Mouse (Mus musculus): ENCODE data around the gene Arsb.

Gene Arsb

DNA sequence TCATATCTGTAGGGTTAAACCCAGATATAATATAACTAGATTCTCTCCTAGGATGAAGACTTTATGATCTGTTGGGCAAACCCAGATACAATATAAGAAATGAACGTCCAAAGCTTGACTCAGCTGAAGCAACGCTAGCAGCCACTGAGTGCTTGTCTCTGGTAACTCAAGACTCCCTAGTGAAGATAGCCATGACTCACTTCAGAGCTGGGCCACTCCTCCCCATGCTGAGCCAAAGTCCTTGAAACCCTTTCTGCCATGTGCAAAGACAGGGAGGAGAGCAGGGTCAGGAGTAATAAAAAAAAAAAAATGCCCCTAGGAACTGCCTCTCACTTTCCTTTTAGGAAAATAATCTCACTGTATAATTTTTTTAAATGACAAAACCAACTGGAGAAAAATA is 68.7 kb downstream of the Arsb start:
- in situ Hi-C loops (cut with MseI, MboI), result no loop called here

DNA sequence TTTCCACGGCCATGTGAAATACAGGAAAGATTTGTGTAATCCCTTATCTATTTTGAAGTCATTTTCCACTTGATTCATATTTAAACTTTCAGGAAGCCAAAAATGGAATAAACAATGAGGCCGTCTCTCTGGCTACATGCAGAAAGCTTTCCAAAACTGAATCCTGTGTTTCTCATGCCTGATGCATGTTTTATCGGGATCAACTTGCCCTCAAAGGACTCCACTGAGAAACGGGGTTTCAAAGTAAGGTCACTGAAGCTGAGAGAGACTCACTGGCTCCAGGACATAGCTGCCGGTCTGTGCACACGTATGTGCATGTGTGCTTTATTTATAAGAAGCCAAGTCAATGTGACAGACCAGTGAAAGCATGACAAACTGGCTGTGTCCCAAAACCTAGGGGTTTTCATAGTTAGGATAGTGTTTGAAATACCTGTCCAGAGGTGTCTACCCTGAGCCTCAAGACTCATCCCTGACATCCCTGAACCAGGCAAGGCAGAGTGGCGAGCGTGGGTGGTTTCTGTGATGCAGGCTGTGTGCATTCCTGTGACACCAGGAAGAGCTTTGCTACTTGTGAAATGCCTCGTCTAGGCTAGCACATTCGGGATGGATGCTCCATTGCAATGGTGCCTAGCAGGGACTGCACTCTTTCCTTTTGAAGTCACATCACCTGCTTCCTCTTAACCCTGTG is 75.5 kb downstream of the Arsb start:
- in situ Hi-C loops (cut with MseI, MboI), result no loop called here

GRCm38 (mm10) chr13:93847614-93848013 is 76.2 kb downstream of the Arsb start:
- in situ Hi-C loops (cut with MseI, MboI), result no loop called here

GRCm38 (mm10) chr13:93848615-93849014 is 77.2 kb downstream of the Arsb start:
- in situ Hi-C loops (cut with MseI, MboI), result no loop called here

GRCm38 (mm10) chr13:93849751-93850355 is 78.4 kb downstream of the Arsb start:
- in situ Hi-C loops (cut with MseI, MboI), result loop anchor here (10.0 kb wide), 1 partner anchor 215 kb away; no protein-coding TSS in a partner anchor

GRCm38 (mm10) chr13:93850674-93851073 is 79.2 kb downstream of the Arsb start:
- in situ Hi-C loops (cut with MseI, MboI), result loop anchor here (10.0 kb wide), 1 partner anchor 214 kb away; no protein-coding TSS in a partner anchor

DNA sequence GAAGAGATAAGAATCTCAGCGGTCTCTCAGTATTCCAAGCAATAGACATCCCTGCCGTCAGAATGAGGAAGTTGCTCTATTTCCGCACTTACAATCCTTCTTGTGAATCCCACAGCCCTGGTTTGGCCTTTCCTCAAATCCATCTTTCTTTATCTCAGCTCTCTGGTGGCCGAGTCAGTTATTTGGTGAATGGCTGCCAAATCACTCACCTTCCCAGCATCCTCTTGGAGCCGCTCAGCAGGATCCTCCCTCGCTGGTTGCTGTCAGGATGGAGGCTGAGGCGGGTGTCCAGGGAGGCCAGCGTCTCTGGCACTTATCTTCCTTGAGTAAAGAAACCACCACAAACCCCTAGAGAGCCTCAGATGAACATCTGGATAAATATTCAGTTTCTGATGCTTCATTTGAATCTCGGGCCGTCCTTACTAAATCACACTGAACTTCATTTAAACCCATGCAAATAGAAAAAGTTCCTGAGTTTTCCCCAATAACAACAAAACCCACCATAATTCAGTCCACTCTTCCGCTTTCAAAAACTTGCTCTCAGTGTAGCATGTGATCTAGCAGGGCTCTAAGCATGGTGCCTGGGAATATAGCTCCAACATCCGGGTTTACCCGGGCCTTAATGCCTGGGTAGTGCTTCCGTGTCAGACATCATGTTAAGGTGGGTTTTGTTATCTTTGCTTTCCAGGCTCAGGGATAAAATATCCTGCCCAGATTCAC is 81.1 kb downstream of the Arsb start:
- in situ Hi-C loops (cut with MseI, MboI), result loop anchor here (10.0 kb wide), 1 partner anchor 212 kb away; no protein-coding TSS in a partner anchor

- in situ Hi-C loops (cut with MseI, MboI), result loop anchor here (10.0 kb wide), 1 partner anchor 211 kb away; no protein-coding TSS in a partner anchor
These were observed 82.3 kb downstream of the Arsb start for GRCm38 (mm10) chr13:93853767-93854166.

GRCm38 (mm10) chr13:93854325-93854724 is 82.9 kb downstream of the Arsb start:
- in situ Hi-C loops (cut with MseI, MboI), result loop anchor here (10.0 kb wide), 1 partner anchor 210 kb away; no protein-coding TSS in a partner anchor

DNA sequence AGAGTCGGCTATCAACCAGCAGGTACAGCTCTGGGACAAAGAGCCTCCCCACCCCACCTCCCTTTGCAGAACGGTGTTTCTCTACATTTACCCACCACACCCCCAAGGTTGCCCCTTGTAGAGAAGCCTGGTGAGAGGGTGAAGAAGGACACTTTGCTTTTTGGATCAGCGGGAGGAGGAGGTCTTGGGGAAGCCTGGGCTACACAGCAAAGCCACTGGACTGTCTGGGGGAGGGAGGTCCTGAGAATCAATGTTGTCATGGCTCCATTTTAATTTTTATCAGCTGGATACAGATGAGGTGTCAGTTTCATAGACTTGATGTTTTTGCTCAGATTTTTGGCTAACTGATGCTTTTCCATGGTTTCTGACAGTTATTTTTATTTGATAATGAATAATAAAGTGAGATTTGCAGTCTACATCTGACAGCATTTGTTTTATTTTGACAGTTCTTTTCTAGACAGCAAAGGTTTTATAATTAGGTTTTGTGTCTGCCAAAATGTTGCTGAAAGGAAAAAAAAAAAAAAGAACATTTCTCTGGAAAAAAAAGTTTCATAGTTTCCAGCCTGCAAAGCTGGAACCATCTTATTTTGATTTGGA is 83.6 kb downstream of the Arsb start:
- in situ Hi-C loops (cut with MseI, MboI), result loop anchor here (10.0 kb wide), 1 partner anchor 210 kb away; no protein-coding TSS in a partner anchor

DNA sequence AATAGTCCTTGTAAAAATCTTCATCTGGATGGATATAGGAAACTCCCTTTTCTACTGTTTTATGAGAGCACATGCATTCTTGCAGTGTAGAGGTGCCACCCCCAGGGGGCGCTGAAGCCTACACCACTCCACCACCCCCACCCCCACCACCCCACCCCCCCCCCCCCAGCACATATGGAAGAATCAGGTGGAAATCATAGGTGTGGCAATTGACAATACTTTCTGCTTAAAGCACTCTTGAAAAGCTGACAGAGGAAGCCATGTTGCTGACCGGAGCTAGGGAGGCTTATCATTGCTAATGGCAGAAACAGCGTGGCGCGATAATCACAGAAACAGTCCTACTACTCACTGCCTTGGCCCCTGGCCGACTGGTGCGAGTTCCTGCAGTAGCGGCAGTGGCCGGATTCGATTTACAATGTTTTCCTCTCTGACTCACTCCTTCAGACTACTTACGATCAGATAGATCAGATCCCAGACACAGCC is 84.3 kb downstream of the Arsb start:
- in situ Hi-C loops (cut with MseI, MboI), result loop anchor here (10.0 kb wide), 1 partner anchor 209 kb away; no protein-coding TSS in a partner anchor

GRCm38 (mm10) chr13:93861211-93861610 is 89.8 kb downstream of the Arsb start:
- in situ Hi-C loops (cut with MseI, MboI), result no loop called here

DNA sequence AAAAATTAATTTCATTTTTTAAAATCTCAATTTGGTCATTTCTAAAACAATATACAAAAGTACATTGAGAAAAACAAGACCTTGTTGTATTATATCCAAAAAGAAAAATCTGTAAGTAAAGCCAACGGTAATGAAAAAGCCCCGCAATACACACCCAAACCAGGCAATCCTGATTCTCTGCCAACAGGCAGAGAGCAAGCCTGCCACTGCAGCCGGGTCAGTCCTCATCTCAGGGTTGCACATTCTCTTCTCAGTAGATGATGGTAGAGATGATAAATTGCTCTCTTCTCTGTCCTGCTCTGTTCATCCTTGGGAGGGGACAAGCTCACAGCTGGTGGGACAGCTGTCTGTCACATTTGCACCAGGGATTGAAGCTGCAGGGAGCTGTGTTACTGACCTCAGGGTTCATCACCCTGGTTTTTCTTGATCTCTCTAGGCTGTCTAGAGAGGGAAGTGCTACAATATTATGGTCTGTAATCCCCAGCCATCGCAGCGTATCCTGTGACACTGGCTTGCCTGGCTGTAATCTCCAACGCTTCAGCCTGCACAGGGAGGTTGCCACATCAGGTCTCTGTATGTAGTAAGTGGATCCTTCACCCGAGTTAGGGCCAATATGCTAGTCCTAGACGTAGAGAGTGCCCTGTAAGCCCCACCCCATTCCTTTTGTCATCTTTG is 92.8 kb downstream of the Arsb start:
- in situ Hi-C loops (cut with MseI, MboI), result no loop called here

- in situ Hi-C loops (cut with MseI, MboI), result no loop called here
These were observed 95.2 kb downstream of the Arsb start for GRCm38 (mm10) chr13:93866638-93867037.

GRCm38 (mm10) chr13:93871681-93872080 is 100.3 kb downstream of the Arsb start:
- in situ Hi-C loops (cut with MseI, MboI), result no loop called here

DNA sequence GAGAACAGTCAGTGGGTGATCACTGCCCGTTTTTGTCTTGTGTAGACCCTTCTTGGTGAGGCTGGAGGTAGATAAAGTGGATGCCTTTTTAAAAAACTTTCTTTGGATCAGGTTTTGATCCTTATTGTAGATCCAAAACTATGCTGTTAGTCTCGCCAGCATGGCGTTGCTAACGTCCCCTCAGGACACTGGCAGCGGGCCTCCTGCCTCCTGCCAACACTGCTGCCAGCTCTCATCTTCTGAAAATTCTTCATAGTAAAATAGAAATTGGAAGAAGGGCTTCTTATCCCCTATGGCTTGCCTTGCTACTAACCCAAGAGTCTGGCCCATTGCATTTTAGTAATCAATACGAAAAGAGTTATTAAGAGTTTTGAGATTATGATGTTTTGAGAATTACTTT is 101.2 kb downstream of the Arsb start:
- in situ Hi-C loops (cut with MseI, MboI), result no loop called here

GRCm38 (mm10) chr13:93877924-93878323 is 106.5 kb downstream of the Arsb start:
- in situ Hi-C loops (cut with MseI, MboI), result no loop called here

- in situ Hi-C loops (cut with MseI, MboI), result no loop called here
These were observed 108.0 kb downstream of the Arsb start for GRCm38 (mm10) chr13:93879426-93879825.

DNA sequence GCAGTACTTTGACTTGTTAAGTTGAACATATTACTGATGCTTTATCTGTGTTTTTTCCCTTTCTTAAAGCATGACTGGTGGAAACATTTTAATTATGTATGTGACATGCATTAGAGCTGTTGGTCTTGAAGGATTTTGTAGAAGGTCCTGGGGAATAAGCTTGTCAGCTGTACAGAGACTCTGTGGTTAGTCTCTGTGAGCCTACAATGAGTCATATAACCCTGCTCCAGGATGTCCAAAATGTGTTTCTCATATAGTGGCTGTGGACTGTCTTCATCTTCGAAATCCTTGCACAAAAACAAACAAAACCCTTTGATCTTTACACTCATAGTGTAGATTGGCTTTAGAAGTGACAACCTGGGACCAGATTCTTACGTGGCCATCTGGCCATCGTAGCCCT is 110.7 kb downstream of the Arsb start:
- in situ Hi-C loops (cut with MseI, MboI), result no loop called here

DNA sequence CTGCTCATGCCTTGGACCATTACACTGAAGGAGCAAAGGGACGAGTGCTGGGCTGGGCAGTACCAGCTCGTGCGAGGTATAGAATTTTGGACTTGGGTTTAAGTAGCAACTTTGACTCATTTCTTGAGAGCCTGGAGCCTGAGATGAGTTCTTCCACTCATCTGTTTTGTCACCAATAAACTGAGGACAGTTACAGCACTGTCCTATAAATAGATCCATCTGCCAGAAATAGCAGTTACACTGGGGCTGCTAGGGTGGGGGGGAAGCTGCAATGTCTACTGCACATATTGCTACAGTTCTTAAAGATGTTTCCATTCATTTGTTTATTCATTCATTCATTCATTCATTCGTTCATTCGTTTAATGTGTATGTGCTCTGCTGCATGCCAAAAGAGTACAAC is 115.6 kb downstream of the Arsb start:
- in situ Hi-C loops (cut with MseI, MboI), result no loop called here

GRCm38 (mm10) chr13:93888196-93888595 is 116.8 kb downstream of the Arsb start:
- in situ Hi-C loops (cut with MseI, MboI), result no loop called here
